Mouse (Mus musculus) frontal cortex, postnatal 36 days (tissue): ENCODE measurements around the gene Adgrf4.

Experiments used
- DNase-seq, 2 experiments: peaks; one replicate each; pipeline ENCODE4 v3.0.0; 2022; ENCODE audit warnings: low spot score in 2 of 2

Adgrf4 gene

DNA sequence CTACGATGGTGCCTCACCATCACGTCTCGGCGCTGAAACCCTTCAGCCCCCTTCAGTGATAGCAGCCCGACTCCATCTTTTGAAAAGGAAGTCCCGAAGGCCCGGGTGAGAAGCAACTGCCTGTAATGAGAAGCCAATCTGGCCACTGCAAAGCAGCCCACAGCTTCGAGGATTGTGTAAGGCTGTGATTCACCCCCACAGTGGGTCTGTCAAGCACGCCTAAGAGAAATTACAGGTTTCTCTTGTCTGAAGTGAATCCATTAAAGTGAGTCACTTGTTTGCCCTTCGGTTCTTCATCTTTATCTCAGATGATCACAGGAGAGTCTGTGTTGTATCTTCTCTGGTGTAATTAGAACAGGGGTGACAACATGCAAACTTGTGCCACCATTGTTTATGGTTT, at the start of gene Adgrf4:
Gene Adgrf4, minus strand, starts transcription at position 149 of the 400 bp plus-strand sequence.
- DNase-seq: peak in 1 of 2 experiments; percentile 17

DNA sequence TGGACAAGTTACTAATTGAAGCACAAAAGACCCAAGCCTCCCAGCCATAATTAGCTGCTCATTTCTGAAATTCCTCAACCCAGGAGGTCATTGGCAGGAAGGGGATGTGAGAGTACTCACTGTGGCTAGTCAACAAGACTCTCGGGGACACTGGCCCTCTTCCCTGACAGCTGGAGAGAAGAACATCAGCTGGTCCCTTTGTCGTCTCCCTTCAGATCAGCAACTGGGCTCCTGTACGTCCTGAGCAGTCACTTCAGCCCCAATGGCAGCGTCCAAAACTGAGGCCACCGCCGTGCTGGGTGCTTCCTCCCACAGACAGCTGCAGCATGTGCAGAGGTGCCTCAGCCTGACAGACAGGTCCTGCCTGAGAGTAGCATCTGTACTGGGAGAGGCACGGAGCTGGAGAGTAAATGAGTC, 49.7 kb upstream of the Adgrf4 start, which contains the start of gene Adgrf2:
Gene Adgrf2, minus strand, starts transcription at position 379 of the 417 bp plus-strand sequence.
- no peak for DNase-seq

DNA sequence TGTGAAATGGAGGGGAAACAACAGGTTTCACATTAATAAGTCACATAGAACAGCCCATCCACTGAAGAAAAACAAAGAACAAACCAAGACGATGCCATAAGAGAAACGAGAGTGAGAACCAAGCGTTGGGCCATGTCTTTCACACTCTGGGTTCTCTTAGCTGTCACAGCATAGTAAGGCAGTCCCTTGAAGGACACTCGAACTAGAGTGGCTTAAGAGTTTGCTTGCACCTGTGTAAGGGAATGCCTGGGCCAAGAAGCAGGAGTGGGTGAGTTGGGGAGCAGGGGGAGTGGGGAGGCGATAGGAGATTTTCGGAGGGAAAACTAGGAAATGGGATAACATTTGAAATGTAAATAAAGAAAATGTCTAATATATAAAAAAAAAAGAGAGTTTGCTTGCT, 46.7 kb upstream of the Adgrf4 start:
- DNase-seq: no peak

DNA sequence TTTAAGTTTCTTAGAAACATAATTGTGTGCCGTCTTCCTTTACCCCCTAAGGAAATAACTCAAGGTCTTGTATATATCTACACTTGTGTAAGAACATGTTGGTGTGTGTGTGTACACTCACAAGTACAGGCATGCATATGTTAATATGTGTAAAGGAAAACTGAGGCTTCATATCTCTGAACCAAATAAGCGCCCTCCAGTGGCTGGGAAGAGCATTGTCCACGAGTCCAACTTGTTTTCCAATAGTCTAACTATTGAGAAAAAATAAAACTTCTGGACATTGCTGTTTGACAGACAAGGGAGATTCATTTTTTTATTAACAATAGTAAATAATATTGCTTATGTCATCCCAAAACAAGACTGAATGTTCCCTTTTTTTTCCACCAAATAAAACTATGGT, 25.1 kb upstream of the Adgrf4 start:
- no peak for DNase-seq

DNA sequence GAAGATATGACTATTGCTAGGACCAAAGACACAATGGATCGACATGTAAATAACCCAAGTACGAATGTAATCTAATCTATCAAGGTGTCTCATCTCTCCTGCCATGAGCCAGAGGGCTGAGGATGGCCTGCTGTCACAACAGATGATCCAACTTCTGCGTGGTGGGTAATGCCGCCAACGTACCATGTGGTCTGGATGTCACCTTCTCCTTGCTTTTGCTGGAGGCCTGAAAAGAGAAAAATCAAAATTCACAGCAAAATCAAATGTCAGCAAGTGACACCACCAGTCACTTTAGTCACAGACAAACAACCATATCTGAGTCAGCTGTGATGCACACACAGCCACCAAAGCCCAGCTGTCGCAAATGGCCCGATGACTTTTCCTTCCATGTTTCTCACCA, 22.9 kb upstream of the Adgrf4 start:
- no peak for DNase-seq

DNA sequence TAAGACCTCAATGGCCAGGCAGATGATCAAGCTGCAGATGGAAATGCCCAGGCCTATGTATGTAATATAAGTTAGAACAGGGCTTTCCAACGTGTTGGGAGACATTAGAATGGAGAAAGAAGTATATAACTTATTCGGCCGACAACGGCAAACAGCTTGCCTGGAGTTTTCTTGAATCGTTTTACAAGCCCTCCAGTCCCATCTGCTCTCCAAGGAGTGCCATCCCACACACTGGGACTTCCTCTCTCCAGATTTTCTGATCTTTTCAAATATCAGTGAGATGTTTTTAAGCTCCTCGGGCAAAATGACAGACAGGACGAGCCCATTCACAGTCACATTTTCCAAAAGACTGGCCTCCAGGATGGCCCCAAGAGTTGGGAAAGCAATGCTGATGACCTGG, 18.6 kb upstream of the Adgrf4 start:
- DNase-seq: peak; percentile 29 to 68

DNA sequence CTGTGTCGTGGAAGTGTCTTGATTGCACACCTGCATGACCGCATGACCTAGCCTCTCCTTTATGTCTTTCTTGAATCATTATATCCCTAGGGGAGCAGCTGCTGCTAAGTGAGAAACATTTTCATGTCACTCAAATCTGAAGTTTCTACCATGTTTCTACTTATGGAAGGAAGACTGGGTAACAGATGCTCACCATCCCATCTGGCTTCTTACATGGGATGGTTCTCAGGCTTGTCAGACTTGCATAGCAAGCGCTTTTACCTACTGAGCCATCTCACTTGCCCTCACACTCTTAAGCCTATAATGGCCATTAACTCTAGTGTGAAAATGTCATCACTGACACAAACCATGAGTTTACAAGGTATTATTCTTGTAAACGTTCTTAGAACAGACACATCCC, 13.5 kb upstream of the Adgrf4 start:
- DNase-seq: no peak

DNA sequence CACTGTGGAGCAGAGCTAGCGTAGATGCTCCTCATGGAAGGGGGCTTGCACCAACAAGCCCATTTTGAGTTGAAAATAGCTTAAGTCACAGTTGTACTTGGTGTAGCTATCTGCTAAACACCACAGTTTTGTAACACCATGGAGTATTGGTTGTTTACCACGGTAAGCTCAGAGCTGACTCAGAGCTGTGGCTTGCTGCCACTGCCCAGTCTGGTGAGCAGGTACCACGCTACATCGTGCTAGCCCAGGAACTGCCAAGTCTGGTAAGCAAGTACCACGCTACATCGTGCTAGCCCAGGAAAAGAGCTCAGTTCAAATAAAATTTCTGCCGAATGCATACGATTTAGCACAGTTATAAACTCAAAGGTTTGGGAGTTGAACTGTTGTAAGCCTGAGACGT, 10.1 kb upstream of the Adgrf4 start:
- no peak for DNase-seq

DNA sequence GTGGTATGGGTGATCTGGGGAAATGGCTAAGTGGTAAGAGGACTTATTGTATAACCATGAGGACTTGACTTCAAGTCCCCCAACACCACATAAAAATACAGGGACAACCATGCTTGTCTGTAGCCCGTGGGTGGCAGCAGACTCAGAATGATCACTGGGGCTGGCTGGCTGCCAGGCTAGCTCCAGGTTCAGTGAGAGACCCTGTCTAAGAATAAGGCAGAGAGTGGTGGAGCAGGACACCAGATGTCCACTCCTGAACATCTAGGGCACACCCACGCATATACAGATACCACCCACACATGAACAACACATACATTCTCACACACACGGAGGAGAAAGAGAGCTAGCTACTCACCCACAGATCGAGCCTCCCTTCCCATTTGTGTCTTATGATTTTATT, 2.6 kb upstream of the Adgrf4 start:
- peak in 1 of 2 experiments; percentile 51 for DNase-seq

DNA sequence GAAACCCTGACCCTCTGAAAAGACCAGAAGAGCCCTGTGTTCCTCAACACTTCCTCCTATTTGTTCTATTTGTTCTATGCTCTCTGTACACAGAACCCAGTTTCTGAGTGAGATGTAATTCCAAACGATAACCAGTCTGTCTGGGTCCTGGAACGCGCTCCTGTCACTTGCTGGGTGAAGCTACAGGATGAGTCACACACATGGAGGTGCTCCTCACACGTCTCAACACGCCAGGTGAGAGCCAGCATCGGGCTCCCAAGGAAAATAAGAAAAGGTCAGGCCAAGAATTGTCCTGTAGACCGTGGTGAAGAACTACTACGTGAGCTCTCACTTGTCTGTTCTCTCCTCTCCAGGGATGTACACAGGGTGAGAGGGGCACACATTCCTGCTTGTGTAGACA, 1.6 kb downstream of the Adgrf4 start:
- no peak for DNase-seq

DNA sequence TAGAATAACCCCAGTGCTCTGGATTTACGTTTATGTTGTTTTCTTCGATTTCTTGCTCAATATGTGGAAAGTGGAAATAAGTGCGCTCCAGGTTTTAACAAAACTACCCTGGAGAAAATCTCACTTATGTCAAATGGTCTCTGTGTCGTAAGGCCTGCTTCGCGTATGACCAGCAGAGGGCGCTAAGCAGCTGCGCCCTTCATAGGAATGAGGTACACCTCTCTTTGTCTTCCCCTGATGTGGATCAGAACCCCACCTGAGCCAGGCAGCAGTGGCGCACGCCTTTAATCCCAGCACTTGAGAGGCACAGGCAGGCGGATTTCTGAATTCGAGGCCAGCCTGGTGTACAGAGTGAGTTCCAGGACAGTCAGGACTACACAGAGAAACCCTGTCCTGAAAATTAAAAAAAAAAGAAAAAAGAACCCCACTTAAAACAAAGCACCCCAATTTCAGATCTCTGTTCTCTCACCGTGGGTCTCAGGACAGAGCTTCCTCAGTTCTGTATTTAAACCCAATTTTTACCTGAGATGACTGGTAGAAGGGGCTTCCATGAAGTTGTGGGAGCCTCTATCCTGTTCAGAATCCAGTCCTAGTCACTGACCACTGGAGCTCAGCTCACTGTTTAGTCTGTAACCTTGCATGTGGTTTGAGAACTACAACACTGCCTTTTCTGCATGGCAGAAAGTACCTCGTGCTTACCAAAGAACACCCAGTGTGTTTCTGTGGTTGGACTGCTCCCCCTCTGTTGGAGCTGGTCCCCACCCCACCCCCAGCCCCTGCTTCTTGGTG, 33.3 kb downstream of the Adgrf4 start:
- peak; percentile 5 to 29 for DNase-seq

DNA sequence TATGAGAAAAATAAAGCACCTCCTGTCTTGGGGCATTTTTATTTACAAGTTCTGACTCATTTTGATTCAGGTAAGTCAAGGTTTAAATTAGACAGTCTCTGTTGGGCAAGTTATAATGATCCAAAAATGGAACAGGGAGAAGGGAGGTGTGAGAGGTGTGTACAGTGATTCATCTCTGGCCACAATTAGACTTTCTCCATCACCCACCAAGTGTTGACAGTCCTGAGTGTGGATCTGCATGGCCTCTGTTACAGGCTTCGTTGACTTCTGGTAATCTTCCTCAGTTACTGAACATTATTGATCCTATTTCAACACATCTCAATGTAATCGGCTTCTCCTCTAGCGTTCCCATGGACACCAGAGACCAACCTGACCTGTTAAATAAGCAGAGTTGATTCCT, 48.7 kb downstream of the Adgrf4 start:
- DNase-seq: no peak

DNA sequence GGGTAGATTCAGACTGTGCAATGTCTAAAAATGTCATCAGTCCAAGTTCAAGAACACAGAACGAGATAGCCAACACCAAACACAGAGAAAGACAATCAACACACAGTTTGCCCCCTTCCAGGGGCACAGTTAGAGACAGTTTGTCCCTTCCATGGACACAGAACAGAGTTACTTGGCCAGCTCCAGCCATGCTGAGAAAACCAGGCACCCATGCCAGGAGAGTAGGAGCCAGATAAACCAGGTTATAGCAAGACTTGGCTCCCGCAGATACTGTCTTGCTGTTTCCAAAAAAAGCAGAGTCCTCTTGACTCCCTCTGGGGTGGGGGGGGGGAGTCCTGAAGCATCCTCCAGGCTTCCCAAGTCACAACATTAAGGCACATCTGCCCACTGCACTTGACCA, 61.9 kb downstream of the Adgrf4 start:
- DNase-seq: no peak

DNA sequence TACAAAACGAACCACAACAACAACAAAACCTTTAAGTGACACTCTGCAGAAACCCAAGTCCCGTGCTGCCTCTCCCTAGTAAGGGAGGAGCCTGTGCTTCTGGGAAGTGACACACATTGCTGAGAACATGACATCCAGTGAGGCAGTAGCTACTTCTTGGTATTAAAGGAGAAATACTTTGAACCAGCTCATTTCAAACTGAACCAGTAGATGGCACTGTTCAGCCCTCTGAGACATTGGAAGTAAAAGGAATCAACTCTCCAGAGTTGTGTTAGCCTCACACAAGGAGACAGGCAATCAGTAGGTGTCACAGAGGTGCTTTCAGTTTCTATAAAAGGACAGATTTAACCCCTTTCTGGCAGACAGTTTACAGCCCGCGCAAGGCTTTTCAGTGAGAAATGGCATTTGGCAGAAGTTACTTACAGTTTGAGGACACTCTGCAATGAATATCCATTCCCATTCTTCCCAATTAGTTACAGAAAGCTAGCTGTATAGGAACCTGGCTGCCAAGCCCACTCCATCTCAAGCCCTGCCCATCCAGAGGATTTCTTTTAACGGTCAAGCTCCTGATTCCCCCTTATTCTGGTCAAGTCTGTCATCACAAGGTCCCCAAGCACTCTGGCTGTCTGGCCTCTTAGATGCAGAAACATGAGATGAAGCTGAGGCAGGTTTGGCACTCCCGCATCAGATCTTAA, 78.9 kb downstream of the Adgrf4 start:
- peak; percentile 30 to 77 for DNase-seq

DNA sequence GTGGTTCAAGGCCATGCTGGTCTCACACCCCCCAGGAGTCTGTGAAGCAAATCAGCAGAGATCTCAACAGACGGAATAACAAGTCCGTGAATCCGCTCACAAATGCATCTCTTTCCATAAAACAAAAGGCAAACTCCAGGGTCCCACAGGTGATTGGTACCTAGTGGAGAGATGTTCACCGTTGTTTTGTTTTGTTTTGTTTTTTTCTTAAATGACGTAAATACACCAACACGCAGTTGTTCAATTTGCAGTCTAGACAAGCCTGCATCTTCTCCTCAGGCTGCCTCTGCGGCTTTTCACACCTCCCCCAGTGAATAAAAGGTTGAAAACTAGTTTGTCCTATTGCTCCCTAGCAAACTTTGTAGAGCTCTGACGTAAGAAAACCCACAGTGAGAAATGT, 80.8 kb downstream of the Adgrf4 start, which contains the start of gene Opn5:
Gene Opn5, minus strand, starts transcription at position 101 of the 400 bp plus-strand sequence.
- no peak for DNase-seq

DNA sequence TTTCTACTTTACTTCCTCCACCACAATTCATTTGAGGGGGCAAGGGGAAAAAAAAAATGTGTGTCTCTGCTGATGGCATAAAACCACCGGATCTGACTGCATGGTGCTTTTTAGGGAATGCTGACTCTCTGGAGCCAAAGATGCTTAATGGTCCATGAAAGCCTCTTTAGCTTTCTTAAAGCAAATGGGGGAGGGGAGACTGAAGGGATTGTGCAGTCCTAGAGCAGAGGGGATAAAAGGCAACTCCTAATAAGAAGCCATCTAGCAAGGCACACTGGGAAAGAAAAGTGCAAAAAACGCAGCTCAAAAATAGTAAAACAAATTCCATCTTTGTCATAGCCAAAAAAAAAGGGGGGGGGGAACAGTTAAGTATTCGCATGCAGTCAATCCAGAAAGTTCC, 83.8 kb downstream of the Adgrf4 start:
- DNase-seq: no peak
